Mouse (Mus musculus) kidney, postnatal 0 days (tissue): ENCODE results near the gene Mylk. TPM values are rescaled to one million over a fixed set of nuclear protein-coding genes. Genes with fewer than 3 reads are reported as not detected.

Experiments used
- ATAC-seq: fragments of 200-750 bp; cut with Nextera tagmentation; replicated peaks from 2 replicates; pipeline ENCODE4 v1.8.0; 2017; ENCODE audit warnings: low read depth, moderate number of reproducible peaks, moderate TSS enrichment, moderate library complexity; ENCODE audit not compliant: low FRiP score
- DNase-seq: peaks from one replicate; pipeline ENCODE4 v3.0.0-alpha.2; 2016; ENCODE audit warnings: low spot score
- H3K27ac ChIP-seq: fragments of 300-500 bp; sonication (generic); 2 replicates; pipeline ENCODE4 v1.5.1; 2014; ENCODE audit warnings: mild to moderate bottlenecking
- H3K27me3 ChIP-seq: fragments of 300-500 bp; sonication (generic); 2 replicates; pipeline ENCODE4 v1.6.1; 2014; ENCODE audit warnings: low read length, mixed read lengths; ENCODE audit not compliant: insufficient read depth
- H3K36me3 ChIP-seq: fragments of 300-500 bp; sonication (generic); 2 replicates; pipeline ENCODE4 v1.6.1; 2014; ENCODE audit warnings: low read length, mixed read lengths; ENCODE audit not compliant: insufficient read depth
- H3K4me1 ChIP-seq: fragments of 300-500 bp; sonication (generic); replicated peaks from 2 replicates; pipeline ENCODE4 v1.6.1; 2014; ENCODE audit warnings: antibody characterized with exemption, low read length, mixed read lengths; ENCODE audit not compliant: insufficient read depth
- H3K4me2 ChIP-seq: fragments of 300-500 bp; sonication (generic); 2 replicates; pipeline ENCODE4 v1.6.1; 2014; ENCODE audit warnings: mild to moderate bottlenecking, low read length, moderate library complexity, mixed read lengths
- H3K4me3 ChIP-seq: fragments of 300-500 bp; sonication (generic); replicated peaks from 2 replicates; pipeline ENCODE4 v1.5.1; 2014; ENCODE audit warnings: low read depth, low read length
- H3K9ac ChIP-seq: fragments of 300-500 bp; sonication (generic); 2 replicates; pipeline ENCODE4 v1.6.1; 2014; ENCODE audit warnings: low read depth, low read length
- H3K9me3 ChIP-seq: fragments of 300-500 bp; sonication (generic); replicated peaks from 2 replicates; pipeline ENCODE4 v1.6.1; 2016; ENCODE audit warnings: low read length, inconsistent platforms, mixed read lengths
- CTCF ChIP-seq: IDR thresholded peaks from 2 replicates; pipeline ENCODE4 v1.5.1; 2016; ENCODE audit warnings: antibody characterized with exemption, low read depth, mild to moderate bottlenecking, moderate library complexity
- WGBS: fragments of 180-500 bp; shearing (Covaris S2); extraction: QIAGEN DNeasy Blood & Tissue Kit; methylation state at CpG from one replicate; pipeline ENCODE4 v1.1.7; 2014; 5-methylcytosine and 5-hydroxymethylcytosine counted together
- polyA plus RNA-seq: library from polyadenylated mRNA; unstranded; fragments of >200 nt; fragmentation: Nextera tagmentation; extraction: Ambion mirVana; gene quantifications from 2 replicates; pipeline ENCODE4 v1.2.1, GENCODE M21; 2015

Gene Mylk
- polyA plus RNA-seq, 1 experiment from 2014 or later = 68.5 TPM

DNA sequence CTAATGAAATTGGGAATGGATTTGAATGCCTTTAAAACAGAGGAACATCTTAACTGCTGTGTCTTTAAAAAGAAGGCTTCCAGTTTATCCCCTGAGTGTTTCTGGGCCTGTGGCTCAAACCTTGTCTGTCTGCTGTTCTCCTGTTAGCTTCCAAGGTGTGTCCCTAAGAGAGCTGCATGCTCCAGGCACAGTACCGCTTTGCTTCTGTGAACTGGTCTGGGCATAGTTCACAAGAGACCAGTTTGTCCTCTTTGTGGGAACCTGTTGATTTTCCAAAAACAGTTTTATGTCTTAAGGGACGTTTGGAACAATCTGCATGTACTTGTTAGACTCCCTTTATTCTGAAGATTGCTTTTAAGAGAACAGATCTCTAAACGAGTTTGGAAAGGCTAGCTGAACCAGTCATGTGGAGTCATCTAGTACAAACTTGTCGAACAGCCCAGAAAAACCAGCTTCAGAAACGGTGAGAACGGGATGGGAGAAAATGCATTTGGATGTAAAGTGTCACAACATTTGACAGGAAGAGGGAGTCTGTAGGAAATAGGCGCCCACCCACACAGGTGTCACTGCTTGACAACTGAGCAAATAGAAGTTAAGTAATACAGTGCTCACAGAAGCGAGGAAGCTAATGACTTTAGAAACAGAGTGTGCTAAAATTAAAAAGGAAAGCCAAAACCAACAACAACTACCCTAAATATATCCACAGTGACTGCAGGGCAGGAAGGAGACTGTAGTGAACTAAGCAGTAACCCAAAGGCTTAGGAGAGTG, 289.0 kb downstream of the Mylk start:
- H3K27me3 ChIP-seq = no peaks in the 10 kb centered on the region
- TF ChIP-seq CTCF = no peak
- no peak overlapping the region for H3K9ac ChIP-seq
- ATAC-seq (no peak), DNase-seq (peak; percentile 46)
- no peaks in the 10 kb centered on the region for H3K4me1 ChIP-seq
- no peak overlapping the region for H3K27ac ChIP-seq
- no peaks in the 10 kb centered on the region for H3K9me3 ChIP-seq
- H3K36me3 ChIP-seq = no peaks in the 10 kb centered on the region
- no peak overlapping the region for H3K4me2 ChIP-seq
- 27% methylated on average over 8 of the region's 8 CpGs for WGBS
- H3K4me3 ChIP-seq = no peak overlapping the region

DNA sequence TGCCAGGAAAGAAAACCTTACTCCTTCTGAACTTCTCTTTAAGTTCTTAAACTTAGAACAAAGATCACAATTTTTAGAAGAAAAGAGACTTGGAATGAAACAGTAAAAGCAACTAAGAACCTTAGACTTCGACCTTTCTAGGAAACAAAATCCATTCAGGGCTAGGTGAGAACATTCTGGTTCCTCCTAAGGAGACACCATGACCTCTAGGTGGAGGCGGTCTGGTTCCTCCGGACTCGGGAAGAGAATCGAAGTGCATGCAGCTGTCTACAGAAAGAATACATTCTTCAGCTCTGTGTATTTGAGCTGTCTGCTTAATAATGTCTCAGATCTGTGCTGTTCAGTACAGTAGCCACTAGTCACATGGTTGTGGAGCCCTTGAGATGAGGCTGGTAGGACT, 290.0 kb downstream of the Mylk start:
- Histone ChIP-seq H3K27me3 (no peaks in the 10 kb centered on the region), H3K9me3 (no peaks in the 10 kb centered on the region), H3K9ac (no peak overlapping the region), H3K27ac (no peak overlapping the region), H3K4me1 (no peaks in the 10 kb centered on the region), H3K36me3 (no peaks in the 10 kb centered on the region), H3K4me3 (no peak overlapping the region), H3K4me2 (no peak overlapping the region)
- DNase-seq (no peak), ATAC-seq (no peak)
- TF ChIP-seq CTCF = no peak
- 60% methylated on average over 5 of the region's 5 CpGs for WGBS

DNA sequence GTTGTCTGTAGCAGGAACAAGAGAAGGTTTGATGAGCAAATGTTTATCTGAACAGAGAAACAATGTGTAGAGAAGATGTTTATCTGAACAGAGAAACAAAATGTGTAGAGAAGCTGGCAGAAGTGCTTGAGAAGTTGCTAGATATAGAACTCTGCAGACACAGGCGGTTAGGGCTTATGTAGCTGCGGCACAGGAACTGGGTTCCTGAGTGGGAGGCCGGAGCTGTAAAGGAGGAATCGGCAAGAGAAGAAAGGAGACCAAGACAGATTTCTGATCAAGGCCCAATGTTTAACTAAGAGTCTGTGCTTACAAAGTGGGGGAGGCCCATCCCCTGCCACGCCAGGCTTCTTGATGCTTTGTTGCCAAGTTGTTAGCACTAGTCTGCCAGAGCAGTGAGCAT, 291.7 kb downstream of the Mylk start:
- no peaks in the 10 kb centered on the region for H3K9me3 ChIP-seq
- 66% methylated on average over 5 of the region's 5 CpGs for WGBS
- H3K9ac ChIP-seq = no peak overlapping the region
- H3K36me3 ChIP-seq = no peaks in the 10 kb centered on the region
- no peak overlapping the region for H3K27ac ChIP-seq
- no peaks in the 10 kb centered on the region for H3K4me1 ChIP-seq
- no peak for DNase-seq
- TF ChIP-seq CTCF = no peak
- no peak for ATAC-seq
- H3K27me3 ChIP-seq = no peaks in the 10 kb centered on the region
- no peak overlapping the region for H3K4me2 ChIP-seq
- no peak overlapping the region for H3K4me3 ChIP-seq

DNA sequence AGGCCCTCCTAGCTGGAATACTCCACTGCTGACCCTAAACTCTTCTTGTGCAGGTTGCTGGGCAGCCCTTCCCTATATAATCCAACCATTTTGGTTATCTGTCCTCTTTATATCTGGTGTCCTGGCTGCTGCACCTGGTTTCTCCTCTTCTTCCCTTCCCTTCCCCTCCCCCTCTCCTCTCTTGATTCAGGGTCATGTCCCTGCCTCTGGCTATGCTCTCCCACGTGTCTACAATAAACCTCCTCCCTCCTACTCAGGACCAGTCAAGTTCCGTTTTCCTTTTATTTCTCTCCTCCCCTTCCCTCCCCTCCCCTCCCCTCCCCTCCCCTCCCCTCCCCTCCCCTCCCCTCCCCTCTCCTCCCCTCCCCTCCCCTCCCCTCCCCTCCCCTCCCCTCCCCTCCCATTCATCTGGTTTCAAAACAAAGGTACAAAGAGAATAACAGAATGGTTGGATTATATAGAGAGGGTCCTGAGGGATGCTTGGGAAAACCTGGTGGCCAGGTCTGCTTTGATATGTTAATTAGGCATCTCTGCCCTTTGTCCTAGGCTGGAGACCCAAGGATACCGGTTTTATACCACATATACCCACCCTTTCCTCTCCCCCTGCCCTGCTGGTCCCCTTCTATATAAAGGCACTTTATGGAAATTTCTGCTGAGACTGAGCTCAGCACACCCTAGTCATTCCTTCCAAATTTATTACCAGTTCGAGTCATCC, 293.5 kb downstream of the Mylk start:
- Histone ChIP-seq H3K4me3 (no peak overlapping the region), H3K4me1 (no peaks in the 10 kb centered on the region), H3K27me3 (no peaks in the 10 kb centered on the region), H3K36me3 (no peaks in the 10 kb centered on the region), H3K27ac (no peak overlapping the region), H3K9me3 (no peaks in the 10 kb centered on the region), H3K4me2 (no peak overlapping the region), H3K9ac (no peak overlapping the region)
- no peak for TF ChIP-seq CTCF
- no peak for ATAC-seq
- peak; percentile 23 for DNase-seq
- 7% methylated on average over 4 of the region's 4 CpGs for WGBS

DNA sequence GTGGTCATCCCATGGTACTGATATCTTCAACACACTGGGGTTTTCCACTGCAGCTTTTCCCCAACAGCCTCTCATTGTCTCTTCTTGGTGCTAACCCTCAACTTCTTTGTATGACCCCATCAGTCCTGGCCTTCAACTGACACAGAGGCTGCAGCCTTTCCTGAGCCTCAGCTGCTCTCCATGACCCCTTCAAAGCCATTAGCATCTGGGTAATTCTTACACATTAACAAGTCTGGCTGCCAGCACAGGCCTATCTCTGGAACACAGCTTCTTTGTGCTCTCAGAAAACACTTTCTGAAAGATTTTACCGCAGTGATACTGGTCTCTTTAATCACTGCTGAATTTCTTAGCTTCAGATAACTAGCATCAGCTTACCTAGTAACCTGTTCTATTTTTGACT, 295.1 kb downstream of the Mylk start:
- no peak for ATAC-seq
- Histone ChIP-seq H3K27ac (0 out of 2 replicates have a peak overlapping the region, but pooled peaks have one; percentile 0), H3K4me3 (no peak overlapping the region), H3K9ac (no peak overlapping the region), H3K4me1 (no peaks in the 10 kb centered on the region), H3K9me3 (no peaks in the 10 kb centered on the region), H3K4me2 (no peak overlapping the region), H3K27me3 (no peaks in the 10 kb centered on the region), H3K36me3 (no peaks in the 10 kb centered on the region)
- DNase-seq = no peak
- WGBS = 77% methylated on average over 1 of the region's 1 CpGs
- no peak for TF ChIP-seq CTCF

DNA sequence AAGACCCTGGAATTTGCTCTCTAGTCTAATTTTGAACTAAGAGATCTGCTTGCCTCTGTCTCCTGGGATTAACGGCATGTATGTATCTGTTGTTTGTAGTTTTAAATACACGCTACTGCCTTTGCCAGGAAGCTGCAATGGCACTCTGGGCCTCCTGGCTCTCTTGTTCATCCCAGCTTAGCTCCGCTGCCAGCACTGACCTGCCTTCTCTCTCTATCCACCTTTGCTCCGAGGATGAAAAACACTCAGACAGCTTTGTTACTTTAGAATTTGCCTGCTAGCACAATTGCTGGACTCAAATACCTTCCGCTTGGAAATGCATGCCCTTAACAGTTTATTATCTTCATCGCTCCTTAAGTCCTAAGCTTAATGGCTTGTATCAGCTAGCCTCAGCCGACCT, 296.0 kb downstream of the Mylk start:
- Histone ChIP-seq H3K36me3 (no peaks in the 10 kb centered on the region), H3K4me1 (no peaks in the 10 kb centered on the region), H3K4me2 (no peak overlapping the region), H3K27ac (no peak overlapping the region), H3K9me3 (no peaks in the 10 kb centered on the region), H3K27me3 (no peaks in the 10 kb centered on the region), H3K9ac (no peak overlapping the region), H3K4me3 (no peak overlapping the region)
- ATAC-seq = no peak
- no peak for DNase-seq
- 81% methylated on average over 7 of the region's 7 CpGs for WGBS
- TF ChIP-seq CTCF = no peak
